Mouse (Mus musculus): ENCODE measurements around the gene Astl.
A peak's percentile ranks its signal among the peaks of the same experiment; 100 is the strongest.
"Not testable (repeated sequence)": the region's sequence is repeated elsewhere in the genome, so short reads cannot be mapped to it uniquely, and the experiment has no call there.

Gene Astl

GRCm38 (mm10) chr2:127338416-127338815 is at the start of gene Astl:
TSS of gene Astl (plus strand) at chr2:127338639.
- DNase-seq (ENCODE audit: low spot score in 2 of 2), result no peak

GRCm38 (mm10) chr2:127292250-127292649 is 46.2 kb upstream of the Astl start:
- DNase-seq (ENCODE audit: low spot score in 2 of 2), result no peak

DNA sequence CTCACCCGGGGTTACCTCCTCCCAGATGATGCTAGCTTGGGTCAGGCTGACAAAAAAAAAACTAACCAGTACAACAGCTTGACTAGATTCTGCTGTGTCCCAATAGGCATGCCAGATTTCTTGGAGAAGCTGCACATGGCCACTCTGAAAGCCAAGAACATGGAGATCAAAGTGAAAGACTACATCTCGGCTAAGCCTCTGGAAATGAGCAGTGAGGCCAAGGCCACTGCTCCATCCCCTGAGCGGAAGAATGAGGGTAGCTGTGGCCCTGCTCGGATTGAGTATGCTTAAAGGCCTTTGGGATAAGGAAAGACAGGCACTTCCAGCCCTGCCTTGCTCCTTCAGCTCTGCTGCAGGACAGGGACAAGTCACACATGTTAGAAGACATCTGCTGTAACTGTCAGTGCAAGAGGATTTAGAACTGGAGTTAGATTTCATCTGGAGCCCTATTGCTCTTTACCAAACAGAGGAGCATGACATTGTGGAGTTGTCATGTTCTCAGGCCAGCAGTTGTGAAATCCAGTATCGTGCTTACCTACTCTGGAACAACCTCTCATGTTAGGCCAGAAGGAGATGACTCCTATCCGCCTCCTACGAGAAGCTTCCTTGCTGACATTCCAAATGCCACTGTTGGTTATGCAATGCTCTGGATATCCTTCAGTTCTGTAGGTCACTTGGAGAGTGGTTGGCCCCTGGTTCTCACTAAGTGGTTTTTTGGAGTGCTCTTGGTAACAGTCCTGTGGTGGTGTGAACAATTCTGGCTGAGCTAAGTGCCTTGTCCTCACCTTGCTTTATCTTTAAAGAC is 41.2 kb upstream of the Astl start:
- peak; percentile 27 for DNase-seq (ENCODE audit: low spot score in 2 of 2)

DNA sequence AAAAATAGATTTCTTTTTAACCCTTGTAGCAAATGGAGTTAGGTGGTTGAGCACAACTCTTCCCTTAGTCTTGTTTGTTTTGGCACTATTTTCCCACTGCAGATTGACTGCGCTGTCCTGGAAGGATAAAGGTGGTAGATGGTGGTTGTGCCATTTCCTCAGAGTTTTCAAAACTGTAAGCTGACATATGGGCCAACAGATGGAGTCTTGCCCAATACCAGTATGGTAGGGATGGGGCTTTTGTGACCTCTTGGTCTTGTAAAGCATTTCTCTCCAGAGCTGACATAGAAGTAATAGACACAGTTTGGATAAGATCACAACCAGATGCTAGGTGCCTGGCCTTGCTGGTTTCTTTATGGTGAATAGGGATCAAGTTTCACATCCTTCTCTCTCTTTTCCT is 40.4 kb upstream of the Astl start:
- DNase-seq (ENCODE audit: low spot score in 2 of 2), result no peak

DNA sequence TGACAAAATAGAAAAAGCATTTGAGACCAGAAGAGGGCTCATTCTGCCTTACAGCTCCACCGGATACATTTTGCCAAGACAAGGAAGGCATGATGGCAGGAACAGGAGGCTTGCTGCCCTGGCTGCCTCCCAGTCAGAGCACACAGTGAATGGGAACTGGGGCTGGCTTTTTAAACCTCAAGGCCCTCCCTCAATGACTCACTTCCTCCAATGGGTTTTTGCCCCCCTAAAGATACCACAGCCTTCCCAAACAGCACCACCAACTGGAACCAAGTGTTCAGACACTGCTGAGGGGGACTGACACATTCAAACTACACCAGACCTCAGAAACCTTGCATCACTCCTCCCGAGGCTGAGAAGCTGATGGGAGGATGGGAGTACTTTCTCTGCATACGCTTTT is 37.7 kb upstream of the Astl start:
- DNase-seq (ENCODE audit: low spot score in 2 of 2), result no peak

- DNase-seq (ENCODE audit: low spot score in 2 of 2), result no peak
Observed at GRCm38 (mm10) chr2:127301883-127302282, 36.6 kb upstream of the Astl start.

DNA sequence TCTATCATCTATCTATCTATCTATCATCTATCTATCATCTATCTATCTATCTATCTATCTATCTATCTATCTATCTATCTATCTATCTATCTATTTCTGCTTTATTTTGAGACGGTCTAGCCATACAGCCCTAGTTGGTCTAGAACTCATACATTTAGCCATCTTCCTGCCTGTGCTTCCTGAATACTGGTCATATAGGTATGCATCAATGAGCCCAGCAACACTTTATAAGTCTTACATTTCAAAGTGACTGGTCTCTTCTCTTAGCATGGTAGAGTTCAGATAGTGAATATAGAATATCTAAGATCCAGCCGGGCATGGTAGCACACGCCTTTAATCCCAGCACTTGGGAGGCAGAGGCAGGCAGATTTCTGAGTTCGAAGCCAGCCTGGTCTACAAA is 34.2 kb upstream of the Astl start:
- not testable (repeated sequence) for DNase-seq (ENCODE audit: low spot score in 2 of 2)

- no peak for DNase-seq (ENCODE audit: low spot score in 2 of 2)
Observed at GRCm38 (mm10) chr2:127304609-127305210, 33.7 kb upstream of the Astl start.

- no peak for DNase-seq (ENCODE audit: low spot score in 2 of 2)
Observed at GRCm38 (mm10) chr2:127306123-127306522, 32.3 kb upstream of the Astl start.

DNA sequence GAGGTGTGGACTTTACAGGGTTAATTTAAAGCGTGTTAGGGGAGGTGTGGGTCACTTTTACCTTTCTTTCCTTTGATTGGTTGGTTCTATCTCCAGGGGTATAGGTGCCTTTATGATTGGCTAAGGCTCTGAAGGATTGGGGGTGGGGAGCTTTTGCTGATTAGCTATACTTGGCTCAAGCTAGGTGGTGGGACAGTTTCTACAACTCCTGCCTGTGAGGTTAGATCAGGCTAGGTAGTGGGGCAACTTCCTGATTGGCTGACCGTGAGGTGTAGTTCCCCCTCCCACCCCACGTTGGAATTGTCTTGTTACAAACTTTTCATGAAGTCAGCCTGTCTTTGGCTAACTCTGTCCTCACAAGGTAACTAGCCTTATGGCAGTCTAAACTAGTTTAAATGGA is 31.3 kb upstream of the Astl start:
- DNase-seq (ENCODE audit: low spot score in 2 of 2), result no peak

DNA sequence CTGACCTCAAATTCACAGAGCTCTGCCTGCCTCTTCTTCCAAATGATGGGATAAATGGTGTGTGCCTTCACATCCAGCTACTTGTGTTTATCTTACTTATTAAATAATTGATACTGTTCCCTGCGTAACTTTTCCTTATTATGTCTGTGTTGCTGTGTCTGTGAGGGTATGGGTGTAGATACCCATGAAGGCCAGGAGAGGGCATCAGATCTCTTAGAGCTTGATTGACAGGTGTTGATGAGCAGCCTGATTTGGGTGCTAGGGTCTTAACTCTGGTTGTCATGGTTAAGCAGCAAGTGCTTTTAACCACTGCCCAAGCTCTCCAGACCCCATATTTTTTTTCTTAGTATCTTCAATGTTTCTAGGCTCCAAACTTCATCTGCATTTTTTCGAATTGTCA is 29.8 kb upstream of the Astl start:
- DNase-seq (ENCODE audit: low spot score in 2 of 2), result no peak

DNA sequence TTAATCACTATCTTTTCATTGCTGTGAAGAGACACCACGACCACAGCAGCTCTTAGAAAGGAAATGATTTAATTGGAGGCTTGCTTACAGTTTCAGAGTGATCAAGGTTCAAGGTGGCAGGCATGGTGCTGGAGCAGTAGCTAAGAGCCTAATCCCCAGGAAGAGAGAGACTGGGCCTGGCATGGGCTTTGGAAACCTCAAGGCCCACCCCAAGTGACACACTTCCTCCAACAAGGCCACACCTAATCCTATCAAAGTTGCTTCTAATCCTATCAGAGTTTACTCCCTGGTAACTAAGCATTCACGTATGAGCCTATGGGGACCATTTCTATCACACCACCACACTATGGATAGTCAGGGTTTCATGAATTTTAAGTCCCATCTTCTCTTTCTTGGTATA is 28.2 kb upstream of the Astl start:
- no peak for DNase-seq (ENCODE audit: low spot score in 2 of 2)

DNA sequence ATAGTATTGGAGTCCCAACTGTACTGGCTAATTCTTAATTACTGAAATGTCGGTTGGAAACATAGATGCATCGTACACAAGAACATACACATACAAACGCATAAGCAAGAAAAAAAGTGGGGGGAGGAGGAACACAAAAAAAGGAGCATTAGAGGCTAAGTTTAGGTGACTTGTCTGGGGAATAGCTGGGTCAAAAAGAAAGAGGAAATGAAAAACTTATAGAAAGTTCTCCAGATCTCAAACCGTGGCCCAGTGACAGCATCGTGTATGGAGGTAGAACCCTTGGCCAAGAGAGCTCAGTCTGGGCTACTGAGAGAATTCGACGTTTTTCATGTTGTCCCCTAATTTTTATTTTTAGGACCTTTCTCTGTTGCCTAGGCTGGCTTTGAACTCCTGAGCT is 27.8 kb upstream of the Astl start:
- no peak for DNase-seq (ENCODE audit: low spot score in 2 of 2)

- no peak for DNase-seq (ENCODE audit: low spot score in 2 of 2)
Observed at GRCm38 (mm10) chr2:127311193-127311592, 27.2 kb upstream of the Astl start.

DNA sequence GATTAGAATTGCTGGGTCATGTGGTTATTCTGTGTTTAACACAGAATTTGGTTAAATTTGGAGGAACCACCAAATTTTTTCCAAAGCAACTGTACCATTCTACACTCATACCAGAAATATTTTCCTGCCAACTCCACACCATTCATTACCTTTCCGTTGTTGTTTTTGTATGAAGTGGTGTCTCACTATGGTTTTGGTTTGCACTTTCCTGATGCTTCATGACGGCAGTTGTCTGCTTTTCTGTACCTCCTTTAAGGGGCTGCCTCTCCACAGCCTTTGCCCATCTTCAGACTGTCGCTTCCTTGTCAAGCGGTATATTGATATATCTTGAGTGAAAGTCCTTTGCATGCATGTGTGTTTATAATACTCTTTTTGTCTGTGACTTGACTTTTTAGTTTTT is 25.6 kb upstream of the Astl start:
- DNase-seq (ENCODE audit: low spot score in 2 of 2), result no peak

DNA sequence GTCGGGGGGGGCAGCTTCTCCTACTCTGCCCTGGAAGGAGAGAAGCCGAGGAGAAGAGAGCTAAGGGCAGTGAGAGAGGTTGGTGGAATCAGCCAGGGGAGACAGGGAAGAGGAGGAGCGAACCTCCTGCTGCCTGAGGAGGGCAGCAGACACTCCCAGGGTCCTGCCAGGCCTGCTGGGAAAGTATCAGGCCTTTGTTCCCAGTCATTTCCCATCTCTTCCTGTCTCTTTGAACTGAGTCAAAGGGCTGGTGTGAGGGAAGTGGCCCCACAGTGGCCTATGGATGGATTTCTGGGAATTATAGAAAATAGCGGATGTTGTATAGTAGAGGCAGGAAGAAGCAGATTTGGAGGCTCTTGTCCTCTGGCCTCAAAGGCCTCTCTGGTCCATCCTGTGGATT is 24.6 kb upstream of the Astl start:
- DNase-seq (ENCODE audit: low spot score in 2 of 2), result no peak

DNA sequence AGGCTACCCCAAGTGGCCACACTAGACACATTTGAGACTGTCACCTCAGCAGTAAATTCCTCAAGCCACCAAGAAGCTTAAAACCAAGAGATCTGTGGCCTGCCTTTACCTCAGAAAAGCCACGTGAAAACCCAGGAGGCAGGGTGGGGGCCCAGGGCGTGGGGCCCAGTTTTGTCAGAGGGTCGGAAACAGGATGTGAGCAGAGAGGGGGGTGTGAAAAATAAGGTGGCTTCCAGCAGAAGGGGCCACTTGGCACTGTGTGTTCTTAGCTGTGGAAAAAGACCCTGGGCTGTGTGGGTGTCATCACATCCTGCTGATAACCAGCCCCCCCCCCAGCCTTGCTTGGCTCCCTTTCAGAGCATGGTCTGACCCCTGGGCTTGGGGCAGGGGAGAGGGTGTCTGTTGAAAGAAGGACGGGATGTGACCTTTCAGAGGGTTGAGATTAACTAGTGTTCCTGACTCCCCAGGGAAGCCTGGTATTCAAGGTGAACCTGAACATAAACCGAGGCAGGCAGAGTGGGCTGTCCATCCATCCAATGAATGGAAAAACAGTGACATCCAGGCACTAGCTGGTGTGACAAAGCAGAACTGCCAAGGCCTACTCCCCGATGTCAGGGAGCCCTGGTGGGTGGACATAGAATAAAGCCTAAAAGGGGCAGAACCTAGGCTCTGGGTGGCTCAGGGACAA is 23.8 kb upstream of the Astl start:
- peak in 1 of 2 experiments; percentile 17 for DNase-seq (ENCODE audit: low spot score in 2 of 2)

- DNase-seq (ENCODE audit: low spot score in 2 of 2), result no peak
Observed at GRCm38 (mm10) chr2:127315155-127315470, 23.3 kb upstream of the Astl start.

GRCm38 (mm10) chr2:127316431-127316830 is 22.0 kb upstream of the Astl start:
- DNase-seq (ENCODE audit: low spot score in 2 of 2), result no peak

GRCm38 (mm10) chr2:127318136-127318535 is 20.3 kb upstream of the Astl start:
- no peak for DNase-seq (ENCODE audit: low spot score in 2 of 2)

GRCm38 (mm10) chr2:127319071-127319470 is 19.4 kb upstream of the Astl start:
- no peak for DNase-seq (ENCODE audit: low spot score in 2 of 2)

DNA sequence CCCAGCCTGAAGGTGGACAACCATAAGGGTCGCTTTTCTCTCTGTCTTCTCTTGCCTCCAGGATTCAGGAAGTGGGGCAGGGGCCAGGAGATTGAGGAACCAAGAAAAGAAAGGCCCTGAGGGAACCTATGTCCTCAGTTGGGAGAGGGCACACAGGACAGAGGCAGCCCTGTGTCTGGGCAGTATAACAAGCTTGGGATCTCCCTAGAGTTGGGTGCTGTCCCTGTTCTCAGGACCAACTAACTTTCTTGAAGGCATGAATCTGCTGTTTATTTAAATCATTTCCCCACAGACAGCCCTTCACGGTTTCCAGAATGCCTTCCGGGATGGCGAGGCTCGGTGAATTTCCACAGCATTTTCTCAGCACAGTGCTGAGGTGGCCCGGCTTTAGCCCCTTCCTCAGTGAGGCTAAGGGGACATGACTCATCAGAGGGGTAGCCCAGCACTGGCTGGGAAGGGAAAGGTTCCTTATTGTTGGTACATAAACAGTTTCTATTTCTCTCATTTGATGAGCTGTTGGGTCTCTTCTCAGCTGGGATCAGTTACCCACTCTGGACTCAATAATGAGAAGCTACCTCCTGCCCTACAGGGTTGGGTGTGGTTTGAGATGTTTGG is 15.7 kb upstream of the Astl start:
- no peak for DNase-seq (ENCODE audit: low spot score in 2 of 2)

- DNase-seq (ENCODE audit: low spot score in 2 of 2), result no peak
Observed at GRCm38 (mm10) chr2:127323667-127324066, 14.8 kb upstream of the Astl start.

Data from heart, adult 9 months (tissue).